ENCODE assay signal across 26 mouse cellular contexts in the genomic region with DNA sequence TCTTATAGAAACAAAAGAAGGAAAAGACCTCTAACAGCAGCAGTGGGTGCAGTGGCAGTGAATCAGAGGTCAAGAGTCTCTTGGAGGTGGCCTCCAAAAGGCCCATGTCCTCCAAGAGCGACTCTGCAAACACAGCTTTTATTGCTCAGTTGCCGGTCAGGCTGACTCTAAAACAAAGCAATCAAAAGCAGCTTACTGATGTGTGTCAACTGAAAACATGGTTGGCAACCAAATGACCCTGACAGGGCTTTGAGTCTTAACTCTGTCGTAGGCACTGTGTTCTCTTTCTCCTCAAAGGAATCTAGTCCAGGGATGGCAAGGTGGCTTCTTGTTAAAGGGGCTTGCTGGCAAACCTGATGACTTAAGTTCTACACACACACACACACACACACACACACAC. TPM values are rescaled to one million over a fixed set of nuclear protein-coding genes. Genes with fewer than 3 reads are reported as not detected.
DNase-seq lines count a peak whose midpoint lies in the region; ATAC-seq and TF ChIP-seq lines count a peak whose summit lies in the region.
"Had no signal": no experiment of that assay in that cellular context is flagged by ENCODE, and none has a peak within 500 bp of the region (broad histone marks: within the 10 kb centered on the region; RNA-seq: fewer than 3 reads in every experiment).

No protein-coding gene starts in this region.

- H3K36me3 ChIP-seq in kidney, postnatal 0 days (ENCODE audit: insufficient read depth, low read length): no peaks in the 10 kb centered on the region
- no peaks in the 10 kb centered on the region for H3K36me3 ChIP-seq in intestine, postnatal 0 days (ENCODE audit: control insufficient read depth, insufficient read depth)
- H3K36me3 ChIP-seq: embryonic facial prominence, embryonic 10.5 days; embryonic facial prominence, embryonic 15.5 days; forebrain, embryonic 12.5 days; hindbrain, embryonic 12.5 days; liver, embryonic 12.5 days; midbrain, embryonic 15.5 days; neural tube, embryonic 12.5 days had no signal

- DNase-seq in adrenal gland, adult 8-10 months: peak; percentile 36
- DNase-seq in adrenal gland, adult 18-20 months (ENCODE audit: low spot score in 2 of 2): no peak
- no peak for DNase-seq in kidney, postnatal 0 days (ENCODE audit: low spot score)
- no peak for DNase-seq in kidney, adult 18-20 months
- DNase-seq in adrenal gland, postnatal 25 days: peak; percentile 15
- DNase-seq in natural killer cell, adult 2 months (ENCODE audit: low spot score in 2 of 2): no peak
- DNase-seq: cerebellum, adult 8-10 months; cerebellum, postnatal 25 days; forebrain, postnatal 0 days; gastrocnemius, postnatal 10 days; heart, postnatal 36 days; kidney, postnatal 10 days; layer of hippocampus, postnatal 36 days; left cerebral cortex, postnatal 4 days; liver, postnatal 0 days; lung, postnatal 10 days had no signal

- 36% methylated on average over 3 of the region's 3 CpGs for WGBS in kidney, postnatal 0 days
- 46% methylated on average over 3 of the region's 3 CpGs for WGBS in intestine, postnatal 0 days

- no peak overlapping the region for H3K9ac ChIP-seq in kidney, postnatal 0 days (ENCODE audit: low read depth, low read length)
- no peak overlapping the region for H3K9ac ChIP-seq in intestine, postnatal 0 days (ENCODE audit: low read depth, low read length)
- H3K9ac ChIP-seq: embryonic facial prominence, embryonic 15.5 days; forebrain, embryonic 12.5 days; forebrain, postnatal 0 days; hindbrain, embryonic 12.5 days; liver, embryonic 12.5 days; liver, postnatal 0 days; midbrain, embryonic 15.5 days; neural tube, embryonic 12.5 days had no signal

- peak overlapping the region; percentile 57; the same call in 1 of the 2 replicates for H3K27ac ChIP-seq in kidney, postnatal 0 days
- no peak overlapping the region for H3K27ac ChIP-seq in intestine, postnatal 0 days (ENCODE audit: low read depth, low read length)
- H3K27ac ChIP-seq: embryonic facial prominence, embryonic 10.5 days; embryonic facial prominence, embryonic 15.5 days; forebrain, embryonic 12.5 days; hindbrain, embryonic 12.5 days; hindbrain, postnatal 0 days; liver, embryonic 12.5 days; midbrain, embryonic 15.5 days; neural tube, embryonic 12.5 days had no signal

- no peak overlapping the region for H3K4me2 ChIP-seq in kidney, postnatal 0 days (ENCODE audit: low read length)
- no peak overlapping the region for H3K4me2 ChIP-seq in intestine, postnatal 0 days (replicated peaks; ENCODE audit: low read depth)
- H3K4me2 ChIP-seq: embryonic facial prominence, embryonic 15.5 days; forebrain, embryonic 12.5 days; heart, embryonic 11.5 days; hindbrain, embryonic 12.5 days; liver, embryonic 12.5 days; midbrain, embryonic 15.5 days; neural tube, embryonic 12.5 days had no signal

- no peak overlapping the region for H3K4me3 ChIP-seq in kidney, postnatal 0 days (replicated peaks; ENCODE audit: low read depth, low read length)
- no peak overlapping the region for H3K4me3 ChIP-seq in intestine, postnatal 0 days (ENCODE audit: low read depth, low read length)
- H3K4me3 ChIP-seq: embryonic facial prominence, embryonic 10.5 days; embryonic facial prominence, embryonic 15.5 days; forebrain, embryonic 12.5 days; hindbrain, embryonic 12.5 days; liver, embryonic 12.5 days; midbrain, embryonic 15.5 days; neural tube, embryonic 12.5 days had no signal

- no peak for ATAC-seq in kidney, postnatal 0 days (replicated peaks; ENCODE audit: low FRiP score, low read depth)
- ATAC-seq in intestine, postnatal 0 days: peak; percentile 45; the same call in 1 of the 2 replicates
- ATAC-seq: forebrain, postnatal 0 days; hindbrain, postnatal 0 days; liver, embryonic 12.5 days; liver, postnatal 0 days; midbrain, embryonic 15.5 days had no signal

- no peaks in the 10 kb centered on the region for H3K27me3 ChIP-seq in kidney, postnatal 0 days (ENCODE audit: insufficient read depth, low read length)
- no peaks in the 10 kb centered on the region for H3K27me3 ChIP-seq in intestine, postnatal 0 days (replicated peaks; ENCODE audit: control insufficient read depth, insufficient read depth, low read length)
- H3K27me3 ChIP-seq: embryonic facial prominence, embryonic 15.5 days; hindbrain, embryonic 12.5 days; liver, embryonic 12.5 days; midbrain, embryonic 15.5 days; neural tube, embryonic 12.5 days had no signal

- H3K9me3 ChIP-seq in kidney, postnatal 0 days (replicated peaks; ENCODE audit: low read length): no peaks in the 10 kb centered on the region
- no peaks in the 10 kb centered on the region for H3K9me3 ChIP-seq in intestine, postnatal 0 days (ENCODE audit: control insufficient read depth)
- H3K9me3 ChIP-seq: embryonic facial prominence, embryonic 10.5 days; embryonic facial prominence, embryonic 15.5 days; forebrain, embryonic 12.5 days; hindbrain, embryonic 12.5 days; liver, embryonic 12.5 days; midbrain, embryonic 15.5 days; neural tube, embryonic 12.5 days had no signal

- no peak for TF ChIP-seq CTCF in kidney, postnatal 0 days (IDR thresholded peaks at IDR 0.05; ENCODE audit: low read depth)
- no peak for TF ChIP-seq CTCF in intestine, postnatal 0 days (IDR thresholded peaks at IDR 0.05; ENCODE audit: low read depth)

- H3K4me1 ChIP-seq in kidney, postnatal 0 days (replicated peaks; ENCODE audit: insufficient read depth, low read length): no peaks in the 10 kb centered on the region
- H3K4me1 ChIP-seq in intestine, postnatal 0 days (replicated peaks; ENCODE audit: control insufficient read depth, insufficient read depth, low read length): no peaks in the 10 kb centered on the region
- H3K4me1 ChIP-seq: embryonic facial prominence, embryonic 15.5 days; hindbrain, embryonic 12.5 days; liver, embryonic 12.5 days; midbrain, embryonic 15.5 days had no signal

RNA-seq across cellular contexts. Expression of gene Tgif1, which starts 43.6 kb away (rescaled TPM):
- 10 to 100 TPM; 45.8 to 61.5 (median 60.5) TPM for total RNA-seq in adrenal gland, adult 8-10 months (2022)
- 10 to 100 TPM; 42.5 to 58.2 TPM for total RNA-seq in adrenal gland, adult 18-20 months (2021)
- 74.9 and 78.9 TPM in 2 replicates for polyA plus RNA-seq in kidney, postnatal 0 days (2015; fragmentation: Nextera tagmentation; extraction: Ambion mirVana)
- 73.0 and 74.7 TPM in 2 replicates for total RNA-seq in adrenal gland, postnatal 25 days (2021)
- polyA plus RNA-seq in intestine, postnatal 0 days (2015; fragmentation: Nextera tagmentation; extraction: Ambion mirVana): 20.0 and 24.5 TPM in 2 replicates

Comparison
In these comparisons a context has a peak if more than half of its experiments do, and no peak if none do; other contexts are left out.
1. DNase-seq: peak in adrenal gland, adult 8-10 months (single experiment) and adrenal gland, postnatal 25 days (single experiment); none in adrenal gland, adult 18-20 months (0 of 2), kidney, postnatal 0 days (single experiment), kidney, adult 18-20 months (single experiment) and natural killer cell, adult 2 months (0 of 2).